Mouse (Mus musculus) limb, embryonic 15.5 days (tissue): ENCODE measurements around the gene Lmln. TPM values are rescaled to one million over a fixed set of nuclear protein-coding genes. Genes with fewer than 3 reads are reported as not detected.
"Not testable (repeated sequence)": the region's sequence is repeated elsewhere in the genome, so short reads cannot be mapped to it uniquely, and the experiment has no call there.

ENCODE experiments used
- ATAC-seq: fragments of 200-750 bp; cut with Nextera tagmentation; 2 replicates; pipeline ENCODE4 v1.8.0; 2017; ENCODE audit warnings: low read depth, moderate TSS enrichment; ENCODE audit not compliant: insufficient number of reproducible peaks, low FRiP score, low TSS enrichment
- H3K27ac ChIP-seq: fragments of 300-500 bp; sonication (generic); 2 replicates; pipeline ENCODE4 v1.5.1; 2015; ENCODE audit warnings: moderate library complexity, mild to moderate bottlenecking, inconsistent platforms
- H3K27me3 ChIP-seq: fragments of 300-500 bp; sonication (generic); 2 replicates; pipeline ENCODE4 v1.6.1; 2015; ENCODE audit warnings: inconsistent platforms
- H3K36me3 ChIP-seq: fragments of 300-500 bp; sonication (generic); 2 replicates; pipeline ENCODE4 v1.6.1; 2015; ENCODE audit warnings: inconsistent platforms
- H3K4me1 ChIP-seq: fragments of 300-500 bp; sonication (generic); 2 replicates; pipeline ENCODE4 v1.6.1; 2015; ENCODE audit warnings: inconsistent platforms
- H3K4me2 ChIP-seq: fragments of 300-500 bp; sonication (generic); 2 replicates; pipeline ENCODE4 v1.6.1; 2015; ENCODE audit warnings: mild to moderate bottlenecking, inconsistent platforms
- H3K4me3 ChIP-seq: fragments of 300-500 bp; sonication (generic); 2 replicates; pipeline ENCODE4 v1.5.1; 2015; ENCODE audit warnings: mild to moderate bottlenecking, inconsistent platforms
- H3K9ac ChIP-seq: fragments of 300-500 bp; sonication (generic); 2 replicates; pipeline ENCODE4 v1.6.1; 2015; ENCODE audit warnings: inconsistent platforms
- H3K9me3 ChIP-seq: fragments of 300-500 bp; sonication (generic); 2 replicates; pipeline ENCODE4 v1.6.1; 2016; ENCODE audit warnings: inconsistent platforms
- WGBS: fragments of 180-500 bp; shearing (Covaris S2); methylation state at CpG from one replicate; pipeline ENCODE4 v1.1.7; 2015; 5-methylcytosine and 5-hydroxymethylcytosine counted together
- polyA plus RNA-seq: library from polyadenylated mRNA; unstranded; fragments of >200 nt; fragmentation: Nextera tagmentation; extraction: Ambion mirVana; gene quantifications from 2 replicates; pipeline ENCODE4 v1.2.1, GENCODE M21; 2015

Gene Lmln
- polyA plus RNA-seq, 1 experiment from 2014 or later: 1.7 TPM

- no peak overlapping the region for H3K4me2 ChIP-seq
- no peak overlapping the region for H3K4me3 ChIP-seq
- ATAC-seq: no peak
- no peaks in the 10 kb centered on the region for H3K27me3 ChIP-seq
- H3K4me1 ChIP-seq: no peaks in the 10 kb centered on the region
- H3K9me3 ChIP-seq: no peaks in the 10 kb centered on the region
- H3K9ac ChIP-seq: no peak overlapping the region
- H3K36me3 ChIP-seq: no peaks in the 10 kb centered on the region
- no peak overlapping the region for H3K27ac ChIP-seq
- 94% methylated on average over 3 of the region's 3 CpGs for WGBS
These were observed 83.9 kb downstream of the Lmln start for GRCm38 (mm10) chr16:33146185-33146584.

GRCm38 (mm10) chr16:33148135-33148534 is 85.8 kb downstream of the Lmln start:
- Histone ChIP-seq H3K9ac (no peak overlapping the region), H3K4me3 (no peak overlapping the region), H3K27ac (no peak overlapping the region), H3K9me3 (no peaks in the 10 kb centered on the region), H3K27me3 (no peaks in the 10 kb centered on the region), H3K4me2 (no peak overlapping the region), H3K36me3 (no peaks in the 10 kb centered on the region), H3K4me1 (no peaks in the 10 kb centered on the region)
- no peak for ATAC-seq
- WGBS: 72% methylated on average over 4 of the region's 4 CpGs

- not testable (repeated sequence) for H3K4me1 ChIP-seq, H3K27ac ChIP-seq, H3K4me3 ChIP-seq, ATAC-seq, H3K27me3 ChIP-seq, H3K4me2 ChIP-seq, H3K36me3 ChIP-seq, H3K9me3 ChIP-seq, H3K9ac ChIP-seq
- WGBS: 51% methylated on average over 9 of the region's 9 CpGs
These were observed 88.6 kb downstream of the Lmln start for GRCm38 (mm10) chr16:33150875-33151274.

GRCm38 (mm10) chr16:33151558-33151957 is 89.2 kb downstream of the Lmln start:
- WGBS: 71% methylated on average over 8 of the region's 8 CpGs

GRCm38 (mm10) chr16:33154992-33155391 is 92.7 kb downstream of the Lmln start:
- H3K36me3 ChIP-seq: no peaks in the 10 kb centered on the region
- no peaks in the 10 kb centered on the region for H3K9me3 ChIP-seq
- H3K27me3 ChIP-seq: no peaks in the 10 kb centered on the region
- no peak overlapping the region for H3K27ac ChIP-seq
- no peaks in the 10 kb centered on the region for H3K4me1 ChIP-seq
- no peak overlapping the region for H3K4me3 ChIP-seq
- ATAC-seq: no peak
- WGBS: 40% methylated on average over 4 of the region's 4 CpGs
- H3K9ac ChIP-seq: no peak overlapping the region
- H3K4me2 ChIP-seq: no peak overlapping the region

More at GRCm38 (mm10) chr16:33151558-33151957, 89.2 kb downstream of the Lmln start:
- no peak for ATAC-seq
- H3K27ac ChIP-seq: no peak overlapping the region
- no peak overlapping the region for H3K4me3 ChIP-seq
- no peaks in the 10 kb centered on the region for H3K9me3 ChIP-seq
- H3K9ac ChIP-seq: no peak overlapping the region
- no peaks in the 10 kb centered on the region for H3K4me1 ChIP-seq
- H3K27me3 ChIP-seq: no peaks in the 10 kb centered on the region
- no peaks in the 10 kb centered on the region for H3K36me3 ChIP-seq
- H3K4me2 ChIP-seq: no peak overlapping the region

GRCm38 (mm10) chr16:33158006-33158405 is 95.7 kb downstream of the Lmln start:
- no peak for ATAC-seq
- 81% methylated on average over 11 of the region's 11 CpGs for WGBS
- H3K4me1 ChIP-seq: no peaks in the 10 kb centered on the region
- no peak overlapping the region for H3K4me2 ChIP-seq
- H3K9ac ChIP-seq: no peak overlapping the region
- no peaks in the 10 kb centered on the region for H3K27me3 ChIP-seq
- H3K36me3 ChIP-seq: no peaks in the 10 kb centered on the region
- no peak overlapping the region for H3K4me3 ChIP-seq
- H3K9me3 ChIP-seq: no peaks in the 10 kb centered on the region
- no peak overlapping the region for H3K27ac ChIP-seq

- Histone ChIP-seq H3K4me2 (no peak overlapping the region), H3K9ac (no peak overlapping the region), H3K27me3 (no peaks in the 10 kb centered on the region), H3K27ac (no peak overlapping the region), H3K4me1 (no peaks in the 10 kb centered on the region), H3K4me3 (no peak overlapping the region), H3K36me3 (no peaks in the 10 kb centered on the region), H3K9me3 (no peaks in the 10 kb centered on the region)
- 83% methylated on average over 14 of the region's 14 CpGs for WGBS
- ATAC-seq: no peak
These were observed 96.3 kb downstream of the Lmln start for GRCm38 (mm10) chr16:33158590-33159071.

- H3K4me2 ChIP-seq: no peak overlapping the region
- no peak overlapping the region for H3K9ac ChIP-seq
- no peak overlapping the region for H3K27ac ChIP-seq
- WGBS: 98% methylated on average over 2 of the region's 2 CpGs
- no peak overlapping the region for H3K4me3 ChIP-seq
- no peak for ATAC-seq
- no peaks in the 10 kb centered on the region for H3K9me3 ChIP-seq
- H3K4me1 ChIP-seq: no peaks in the 10 kb centered on the region
- H3K36me3 ChIP-seq: no peaks in the 10 kb centered on the region
- H3K27me3 ChIP-seq: no peaks in the 10 kb centered on the region
These were observed 97.0 kb downstream of the Lmln start for GRCm38 (mm10) chr16:33159363-33159762.

GRCm38 (mm10) chr16:33163330-33164090 is 101.2 kb downstream of the Lmln start:
- ATAC-seq: no peak
- Histone ChIP-seq H3K9ac (no peak overlapping the region), H3K4me1 (no peaks in the 10 kb centered on the region), H3K27ac (no peak overlapping the region), H3K27me3 (no peaks in the 10 kb centered on the region), H3K36me3 (no peaks in the 10 kb centered on the region), H3K4me3 (no peak overlapping the region), H3K4me2 (no peak overlapping the region), H3K9me3 (no peaks in the 10 kb centered on the region)
- WGBS: 70% methylated on average over 13 of the region's 13 CpGs

- not testable (repeated sequence) for H3K4me2 ChIP-seq, H3K27me3 ChIP-seq, H3K4me3 ChIP-seq, H3K9ac ChIP-seq, H3K9me3 ChIP-seq, H3K36me3 ChIP-seq, H3K27ac ChIP-seq, ATAC-seq, H3K4me1 ChIP-seq
- 66% methylated on average over 6 of the region's 6 CpGs for WGBS
These were observed 104.0 kb downstream of the Lmln start for GRCm38 (mm10) chr16:33166284-33166683.

- no peaks in the 10 kb centered on the region for H3K4me1 ChIP-seq
- no peak overlapping the region for H3K27ac ChIP-seq
- no peak overlapping the region for H3K9ac ChIP-seq
- H3K4me3 ChIP-seq: no peak overlapping the region
- no peak overlapping the region for H3K4me2 ChIP-seq
- no peak for ATAC-seq
- H3K27me3 ChIP-seq: no peaks in the 10 kb centered on the region
- 25% methylated on average over 5 of the region's 5 CpGs for WGBS
- no peaks in the 10 kb centered on the region for H3K36me3 ChIP-seq
- no peaks in the 10 kb centered on the region for H3K9me3 ChIP-seq
These were observed 105.2 kb downstream of the Lmln start for GRCm38 (mm10) chr16:33167537-33167936.

- Histone ChIP-seq H3K27me3 (no peaks in the 10 kb centered on the region), H3K9ac (no peak overlapping the region), H3K9me3 (no peaks in the 10 kb centered on the region), H3K27ac (no peak overlapping the region), H3K4me2 (no peak overlapping the region), H3K36me3 (no peaks in the 10 kb centered on the region), H3K4me1 (no peaks in the 10 kb centered on the region), H3K4me3 (no peak overlapping the region)
- WGBS: 72% methylated on average over 8 of the region's 8 CpGs
- ATAC-seq: no peak
These were observed 107.2 kb downstream of the Lmln start for GRCm38 (mm10) chr16:33169471-33170034.
